Mouse (Mus musculus) kidney, adult 2 months (tissue): Measurements from ENCODE around the gene Snrpf. TPM values are rescaled to one million over a fixed set of nuclear protein-coding genes. Genes with fewer than 3 reads are reported as not detected.
A peak's percentile ranks its signal among the peaks of the same experiment; 100 is the strongest.

ENCODE experiments used
- DNase-seq: peaks from one replicate; pipeline ENCODE4 v3.0.0; 2021
- H3K27ac ChIP-seq: fragments of 200-500 bp; 2 replicates; pipeline ENCODE4 v1.5.1; 2012; ENCODE audit warnings: low read depth, low read length, control low read depth, inconsistent platforms; ENCODE audit not compliant: insufficient read depth
- H3K27me3 ChIP-seq: fragments of 200-500 bp; replicated peaks from 2 replicates; pipeline ENCODE4 v1.6.1; 2012; ENCODE audit warnings: mild to moderate bottlenecking, moderate library complexity, low read length, inconsistent platforms; ENCODE audit not compliant: control insufficient read depth, insufficient read depth
- H3K36me3 ChIP-seq: fragments of 200-500 bp; 2 replicates; pipeline ENCODE4 v1.6.1; 2012; ENCODE audit warnings: mild to moderate bottlenecking, moderate library complexity, low read length, inconsistent platforms; ENCODE audit not compliant: control insufficient read depth, insufficient read depth
- H3K4me1 ChIP-seq: fragments of 200-500 bp; 2 replicates; pipeline ENCODE4 v1.6.1; 2011; ENCODE audit warnings: low read length; ENCODE audit not compliant: control insufficient read depth, insufficient read depth
- H3K4me3 ChIP-seq: fragments of 200-500 bp; 2 replicates; pipeline ENCODE4 v1.5.1; 2011; ENCODE audit warnings: mild to moderate bottlenecking, low read depth, low read length, control low read depth; ENCODE audit not compliant: insufficient read depth
- CTCF ChIP-seq: fragments of 200-500 bp; conservative IDR thresholded peaks from 2 replicates; pipeline ENCODE4 v1.5.1; 2011; ENCODE audit warnings: low read depth, mild to moderate bottlenecking, control low read depth, low read length, moderate library complexity, mixed read lengths; ENCODE audit not compliant: insufficient read depth, insufficient read length
- POLR2A ChIP-seq: fragments of 200-500 bp; IDR thresholded peaks from one replicate; pipeline ENCODE4 v1.6.1; 2011; ENCODE audit warnings: low read depth, low read length, control low read depth
- WGBS: fragments of 180-500 bp; shearing (Covaris S2); methylation state at CpG from one replicate; pipeline ENCODE4 v1.1.7; 2018; 5-methylcytosine and 5-hydroxymethylcytosine counted together
- polyA plus RNA-seq: library from polyadenylated mRNA; depleted of rRNA; stranded (reverse); fragments of >200 nt; gene quantifications from 2 replicates; pipeline ENCODE4 v1.2.3, GENCODE M21; 2012

Snrpf gene
- polyA plus RNA-seq, 1 experiment = 30.8 TPM

DNA sequence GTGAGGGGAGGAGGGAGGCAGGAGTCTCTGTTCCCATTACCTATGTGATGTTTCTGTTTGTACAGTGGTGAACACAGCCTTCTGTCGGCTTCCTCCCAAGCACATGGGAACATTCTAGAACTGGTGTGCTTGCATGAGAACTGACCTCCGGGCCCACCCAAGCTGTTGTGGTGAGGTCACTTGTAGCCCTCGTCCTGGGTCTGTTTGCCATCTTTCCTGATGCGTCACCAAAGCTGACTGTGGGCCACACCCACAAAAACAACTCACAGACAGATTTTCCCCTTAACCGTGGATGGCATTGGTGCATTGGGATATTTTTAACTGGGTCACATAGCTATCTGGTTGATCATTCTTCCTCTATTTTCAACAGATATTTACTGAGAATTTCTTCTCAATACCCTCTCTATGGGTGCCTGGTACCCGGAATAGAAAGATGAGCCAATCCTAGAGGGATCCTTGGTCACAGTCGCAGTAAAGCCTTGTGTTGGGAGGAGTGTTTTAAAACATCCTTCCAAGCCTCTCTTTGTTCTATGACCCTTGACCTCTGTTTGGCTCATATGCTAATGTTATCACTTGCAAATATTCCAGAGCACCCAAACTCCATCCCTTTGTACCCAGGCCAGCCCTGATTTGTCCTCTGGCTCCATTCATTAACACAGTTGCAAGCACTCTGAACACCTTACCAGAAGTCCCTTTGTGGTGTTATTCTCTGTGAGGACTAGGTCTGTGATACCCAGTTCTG lies 31.1 kb upstream of the Snrpf start:
- Histone ChIP-seq H3K36me3 (no peaks in the 10 kb centered on the region), H3K4me1 (peaks cover 5% of the 10 kb centered on the region; the same call in 1 of the 2 replicates), H3K4me3 (no peak overlapping the region), H3K27ac (no peak overlapping the region), H3K27me3 (no peaks in the 10 kb centered on the region)
- 76% methylated on average over 7 of the region's 7 CpGs for WGBS
- no peak for TF ChIP-seq CTCF
- TF ChIP-seq POLR2A = no peak
- DNase-seq = peak; percentile 12

DNA sequence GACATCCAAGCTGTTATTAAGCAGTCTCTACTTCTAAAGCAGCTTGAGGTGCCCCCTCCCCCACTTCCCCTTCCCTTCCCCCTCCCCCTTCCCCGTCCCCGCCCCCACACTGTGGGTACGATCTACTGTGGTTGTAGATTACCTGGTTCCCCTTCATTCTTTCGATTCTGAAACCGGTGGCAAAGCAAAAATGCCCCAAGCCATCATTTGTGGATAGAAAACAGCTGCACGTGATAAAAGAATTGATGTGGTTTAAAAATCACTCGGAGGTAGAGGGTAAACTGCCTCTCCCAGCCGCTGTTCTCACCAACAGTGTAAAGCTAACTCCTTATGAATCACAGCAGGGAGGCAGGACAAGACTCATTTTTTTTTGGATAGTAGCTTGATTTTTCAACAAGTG lies 25.3 kb upstream of the Snrpf start:
- no peaks in the 10 kb centered on the region for H3K27me3 ChIP-seq
- no peak overlapping the region for H3K4me3 ChIP-seq
- no peak overlapping the region for H3K27ac ChIP-seq
- H3K36me3 ChIP-seq = no peaks in the 10 kb centered on the region
- 50% methylated on average over 8 of the region's 8 CpGs for WGBS
- TF ChIP-seq CTCF = no peak
- no peak for TF ChIP-seq POLR2A
- no peaks in the 10 kb centered on the region for H3K4me1 ChIP-seq
- no peak for DNase-seq

GRCm38 (mm10) chr10:93611419-93612007 lies 22.0 kb upstream of the Snrpf start:
- no peak for TF ChIP-seq POLR2A
- TF ChIP-seq CTCF = peak; percentile 80
- no peak overlapping the region for H3K4me3 ChIP-seq
- no peaks in the 10 kb centered on the region for H3K4me1 ChIP-seq
- WGBS = 43% methylated on average over 18 of the region's 18 CpGs
- H3K27me3 ChIP-seq = no peaks in the 10 kb centered on the region; the same call in 1 of the 2 replicates
- no peaks in the 10 kb centered on the region for H3K36me3 ChIP-seq
- no peak overlapping the region for H3K27ac ChIP-seq
- peak; percentile 56 for DNase-seq

DNA sequence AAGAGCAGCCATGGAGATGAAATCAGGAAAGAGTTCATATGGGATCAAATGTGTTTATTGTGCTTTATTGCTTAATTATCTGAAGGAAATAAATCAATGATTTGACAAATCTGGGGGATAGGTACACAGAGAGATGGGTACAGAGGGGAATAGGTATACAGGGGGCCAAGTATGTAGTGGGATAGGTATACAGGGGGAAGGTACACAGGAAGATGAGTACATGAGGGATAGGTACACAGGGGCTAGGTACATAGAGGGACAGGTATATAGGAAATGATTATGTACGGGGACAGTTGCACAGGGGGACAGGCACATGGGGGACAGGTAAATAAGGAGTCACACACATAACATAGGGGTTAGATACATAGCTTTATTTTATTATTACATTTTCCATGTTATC lies 21.4 kb upstream of the Snrpf start:
- no peak for TF ChIP-seq CTCF
- no peak for TF ChIP-seq POLR2A
- Histone ChIP-seq H3K36me3 (no peaks in the 10 kb centered on the region), H3K27ac (no peak overlapping the region), H3K27me3 (no peaks in the 10 kb centered on the region; the same call in 1 of the 2 replicates), H3K4me1 (no peaks in the 10 kb centered on the region), H3K4me3 (no peak overlapping the region)
- DNase-seq = no peak
- 97% methylated on average over 1 of the region's 1 CpGs for WGBS

GRCm38 (mm10) chr10:93609236-93609635 lies 19.7 kb upstream of the Snrpf start:
- Histone ChIP-seq H3K27ac (no peak overlapping the region), H3K36me3 (no peaks in the 10 kb centered on the region), H3K27me3 (no peaks in the 10 kb centered on the region; the same call in 1 of the 2 replicates), H3K4me1 (no peaks in the 10 kb centered on the region), H3K4me3 (no peak overlapping the region)
- no peak for TF ChIP-seq CTCF
- WGBS = 97% methylated on average over 7 of the region's 7 CpGs
- DNase-seq = no peak

DNA sequence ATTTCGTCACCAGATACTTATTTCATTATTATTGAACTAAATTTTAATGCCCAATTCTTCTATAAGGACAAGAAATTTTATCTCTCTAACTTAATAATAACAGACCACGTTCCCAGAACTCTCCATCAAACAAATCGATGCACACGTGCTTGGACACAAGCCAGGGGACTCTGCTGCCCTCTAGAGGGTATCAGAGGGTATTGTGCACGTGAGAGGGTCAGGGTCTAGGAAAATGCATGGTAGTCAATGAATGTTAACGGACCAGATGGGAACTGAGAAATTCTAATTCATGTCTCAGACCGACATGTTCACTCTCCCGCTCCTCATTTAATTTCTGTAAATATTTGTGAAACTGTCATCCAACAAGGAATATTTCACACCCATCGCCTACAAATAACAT lies 18.5 kb upstream of the Snrpf start:
- TF ChIP-seq CTCF = peak; percentile 36; the same call in 1 of the 2 replicates
- no peak for TF ChIP-seq POLR2A
- H3K27ac ChIP-seq = no peak overlapping the region
- H3K36me3 ChIP-seq = no peaks in the 10 kb centered on the region
- H3K4me1 ChIP-seq = no peaks in the 10 kb centered on the region
- 66% methylated on average over 9 of the region's 9 CpGs for WGBS
- H3K27me3 ChIP-seq = no peaks in the 10 kb centered on the region; the same call in 1 of the 2 replicates
- DNase-seq = no peak
- no peak overlapping the region for H3K4me3 ChIP-seq

DNA sequence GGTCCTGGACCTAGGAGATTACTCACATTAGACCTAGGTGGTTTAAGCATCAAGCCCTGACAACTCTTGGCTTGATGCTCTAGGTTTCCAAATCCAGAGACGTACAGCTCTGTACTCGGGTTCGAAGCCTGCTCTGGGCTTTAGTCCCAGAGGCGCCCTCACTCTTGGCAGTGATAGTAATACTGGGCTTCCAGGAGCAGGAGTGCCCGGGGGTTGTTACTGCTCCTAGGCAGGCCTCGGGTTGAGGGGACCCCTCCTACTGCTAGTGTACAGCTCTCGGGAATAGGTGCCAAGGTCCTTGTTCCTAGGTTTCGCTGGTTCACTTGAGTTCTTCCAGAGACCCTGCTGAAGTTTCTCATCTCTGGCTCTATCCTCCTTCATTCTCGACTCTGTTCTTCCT lies 16.8 kb upstream of the Snrpf start:
- no peaks in the 10 kb centered on the region for H3K4me1 ChIP-seq
- no peak overlapping the region for H3K4me3 ChIP-seq
- H3K36me3 ChIP-seq = no peaks in the 10 kb centered on the region
- no peak for TF ChIP-seq CTCF
- no peak for TF ChIP-seq POLR2A
- H3K27ac ChIP-seq = no peak overlapping the region
- no peak for DNase-seq
- no peaks in the 10 kb centered on the region; the same call in 1 of the 2 replicates for H3K27me3 ChIP-seq
- 90% methylated on average over 9 of the region's 9 CpGs for WGBS
